Mouse (Mus musculus) spleen, adult 2 months (tissue): ENCODE results near the gene Cdc42.

ENCODE experiments used
- CTCF ChIP-seq: fragments of 200-500 bp; IDR thresholded peaks from 2 replicates; pipeline ENCODE4 v1.5.1; 2011; ENCODE audit warnings: mild to moderate bottlenecking, inconsistent platforms; ENCODE audit not compliant: insufficient read depth, insufficient read length, insufficient replicate concordance; ENCODE audit errors: extremely low read depth
- POLR2A ChIP-seq: fragments of 200-500 bp; IDR thresholded peaks from 2 replicates; pipeline ENCODE4 v1.6.1; 2011; ENCODE audit warnings: low read depth, low read length, inconsistent platforms

GRCm38 (mm10) chr4:137392874-137393273 lies 35.4 kb upstream of the Cdc42 start:
- no peak for TF ChIP-seq POLR2A
- no peak for TF ChIP-seq CTCF
